Mouse (Mus musculus): ENCODE measurements around the gene Tas2r134.

Tas2r134 gene

DNA sequence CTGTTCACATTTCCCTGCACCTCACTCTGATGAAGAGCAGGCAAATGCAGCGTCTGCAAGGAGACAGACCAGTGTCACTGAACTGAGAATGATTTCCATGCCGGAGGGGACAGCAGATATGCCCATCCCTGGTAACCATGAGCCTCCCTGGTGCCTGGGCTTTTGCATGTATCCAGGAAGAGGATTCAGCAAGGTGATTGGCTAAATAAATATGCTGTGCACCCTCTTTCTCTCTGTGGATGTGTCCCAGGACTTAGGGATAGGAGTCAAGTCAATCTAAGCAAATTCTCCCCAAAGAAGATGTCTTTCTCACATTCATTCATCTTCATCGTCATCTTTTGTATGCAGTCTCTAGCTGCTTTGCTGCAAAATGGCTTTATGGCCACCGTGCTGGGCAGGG lies at the start of gene Tas2r134:
TSS of gene Tas2r134 (plus strand) at position 301 of the 400 bp plus-strand sequence.
- no peak for DNase-seq

GRCm38 (mm10) chr2:51579767-51580166 lies 47.5 kb upstream of the Tas2r134 start:
- no peak for DNase-seq

DNA sequence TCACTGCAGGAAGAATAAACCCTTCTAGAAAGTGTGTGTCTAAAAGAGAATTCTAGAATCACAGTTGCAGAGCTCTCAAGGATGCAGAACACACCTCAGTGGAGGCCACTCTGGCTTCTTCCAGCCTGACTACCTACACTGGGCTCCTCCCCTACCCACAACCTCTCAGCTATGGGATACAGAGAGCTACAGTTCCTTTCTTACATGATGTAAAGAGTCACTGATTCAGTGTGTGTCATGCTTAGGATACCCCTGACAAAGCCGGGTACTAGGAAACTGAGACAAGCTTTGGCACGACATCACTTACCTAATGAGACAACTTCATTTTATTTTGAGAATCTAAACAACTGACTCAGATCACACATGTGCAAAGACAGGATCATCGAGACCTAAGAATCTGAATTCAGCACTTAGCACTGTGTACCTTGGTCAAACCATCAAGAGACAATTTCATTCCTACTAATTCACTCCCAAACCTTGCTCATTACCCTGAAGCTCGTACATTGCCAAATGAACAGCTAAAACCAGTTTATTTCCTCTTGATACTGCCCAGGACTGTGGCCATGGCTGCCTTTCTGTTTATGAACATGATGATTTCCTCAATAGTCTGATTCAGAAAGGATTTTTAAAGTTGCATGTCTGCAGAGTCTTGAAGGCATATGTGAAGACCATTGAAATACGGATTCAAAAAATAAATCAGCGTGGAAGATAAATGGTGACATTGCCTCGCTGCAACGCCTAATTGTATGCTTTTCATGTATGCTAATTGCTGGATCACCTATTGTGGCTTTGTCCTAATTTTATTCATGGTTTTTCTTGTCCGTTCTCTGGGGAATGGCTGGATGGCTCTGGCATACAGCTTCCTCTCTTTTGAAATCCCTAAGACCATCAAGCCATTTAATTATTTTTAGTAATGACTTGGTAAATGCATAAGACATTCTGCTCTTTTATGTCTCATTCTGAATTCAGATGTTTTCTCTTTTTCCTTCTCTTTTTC lies 43.0 kb upstream of the Tas2r134 start:
- no peak for DNase-seq

- no peak for DNase-seq
Observed at GRCm38 (mm10) chr2:51588336-51588735, 39.0 kb upstream of the Tas2r134 start.

- no peak for DNase-seq
Observed at GRCm38 (mm10) chr2:51588895-51589294, 38.4 kb upstream of the Tas2r134 start.

DNA sequence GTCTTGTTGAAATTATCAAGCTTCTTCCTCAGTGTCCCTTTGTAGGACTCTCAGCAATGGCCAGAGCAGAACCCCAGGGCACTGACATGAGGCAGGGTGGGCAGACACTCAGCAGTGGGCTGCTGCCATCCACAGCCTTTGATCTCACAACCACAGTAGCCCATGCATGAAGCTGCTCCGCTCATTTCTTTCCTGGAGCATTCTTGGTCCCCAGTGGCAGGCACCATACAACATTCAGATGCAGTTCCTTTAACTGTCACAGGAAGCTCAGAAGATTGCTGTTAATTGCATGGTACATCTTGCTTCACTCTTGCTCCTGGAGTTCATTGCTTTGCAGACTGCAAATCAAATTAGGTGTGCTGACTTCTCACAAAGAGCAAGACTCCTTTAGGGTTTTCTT lies 37.7 kb upstream of the Tas2r134 start:
- DNase-seq, result no peak

GRCm38 (mm10) chr2:51590308-51590707 lies 37.0 kb upstream of the Tas2r134 start:
- no peak for DNase-seq

- DNase-seq, result no peak
Observed at GRCm38 (mm10) chr2:51592157-51592556, 35.2 kb upstream of the Tas2r134 start.

DNA sequence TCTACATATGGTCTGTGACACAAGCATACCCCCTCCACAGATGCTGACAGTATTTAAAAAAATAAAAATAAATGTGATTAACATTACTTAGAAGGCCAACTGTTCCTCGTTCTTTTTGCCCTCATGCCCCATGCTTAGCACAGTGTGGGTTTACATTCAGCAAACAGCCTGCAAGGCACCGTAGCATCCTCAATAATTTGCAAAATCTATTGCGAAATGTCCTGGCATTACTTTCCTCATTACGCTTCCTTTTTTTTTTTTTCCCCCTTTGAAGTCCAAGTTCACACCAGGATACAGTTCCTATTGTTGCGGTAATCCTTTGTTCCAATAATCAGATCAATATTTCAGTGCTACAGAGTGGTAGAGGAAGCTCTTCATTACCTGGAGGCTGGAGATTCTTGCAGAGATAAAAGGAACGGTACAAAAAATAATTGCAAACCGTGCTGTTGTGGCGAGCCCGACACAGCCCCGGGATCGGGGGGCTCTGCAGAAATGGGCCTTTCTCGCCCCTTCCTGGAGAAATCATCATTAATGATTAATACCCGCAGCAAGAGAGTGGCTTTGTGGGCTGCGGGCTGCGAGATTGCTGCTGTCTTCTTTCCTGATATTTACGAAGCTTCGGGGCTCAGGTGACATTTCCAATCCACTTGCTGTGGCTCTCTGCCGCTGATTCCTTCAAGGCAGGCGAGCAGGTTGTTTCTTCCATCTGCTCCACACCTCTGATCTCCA lies 27.7 kb upstream of the Tas2r134 start:
- no peak for DNase-seq

DNA sequence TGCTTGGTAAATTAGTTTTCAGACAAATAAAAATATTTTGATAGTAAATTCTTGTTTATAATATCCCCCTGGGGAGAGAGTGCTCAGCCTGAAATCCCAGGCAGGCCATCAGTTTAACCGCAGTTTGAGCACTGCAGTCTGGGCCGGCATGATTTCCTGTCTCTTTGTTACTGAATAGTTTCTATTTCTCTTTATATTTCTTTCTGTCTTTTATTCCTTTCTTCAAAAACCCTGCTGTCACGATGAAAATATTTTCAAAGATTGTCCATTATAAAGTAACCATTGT lies 27.2 kb upstream of the Tas2r134 start:
- DNase-seq, result no peak

DNA sequence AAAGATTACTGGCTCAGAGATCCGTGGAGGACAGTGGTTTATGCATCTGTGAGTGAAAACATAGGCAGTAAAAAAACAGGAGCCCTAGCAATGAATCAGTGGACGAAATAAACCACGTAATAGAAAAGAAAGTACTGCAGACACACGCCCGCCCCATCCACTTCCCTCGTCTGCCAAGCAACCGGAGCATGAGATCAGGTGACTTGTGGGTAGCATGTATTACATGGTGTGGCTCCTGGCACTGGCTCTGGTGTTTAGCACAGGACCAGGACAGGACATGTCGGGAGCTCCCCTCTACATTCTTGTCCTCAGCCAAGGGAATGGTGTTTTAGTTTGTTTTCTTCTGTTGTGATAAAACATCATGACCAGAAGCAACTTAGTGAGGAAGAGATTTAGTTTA lies 26.4 kb upstream of the Tas2r134 start:
- DNase-seq, result no peak

DNA sequence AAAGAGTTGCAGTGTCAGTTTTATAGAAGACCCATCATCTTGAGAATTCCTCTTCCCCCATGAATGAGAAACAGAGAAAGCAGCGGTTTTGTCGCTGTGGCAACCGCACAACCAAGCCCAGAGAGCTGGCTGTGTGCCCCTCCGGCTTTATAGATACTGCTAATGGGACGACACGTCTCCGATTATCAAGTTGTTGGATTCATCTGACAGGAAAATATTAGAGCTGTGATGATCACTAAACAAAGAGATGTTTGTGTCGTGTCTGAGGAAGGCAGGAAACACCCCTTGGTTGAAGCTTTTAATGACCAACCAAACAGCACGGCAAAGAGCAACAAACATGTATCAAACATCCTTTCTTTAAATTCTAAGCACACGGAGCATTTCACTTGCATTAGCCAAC lies 17.0 kb upstream of the Tas2r134 start:
- DNase-seq, result no peak

DNA sequence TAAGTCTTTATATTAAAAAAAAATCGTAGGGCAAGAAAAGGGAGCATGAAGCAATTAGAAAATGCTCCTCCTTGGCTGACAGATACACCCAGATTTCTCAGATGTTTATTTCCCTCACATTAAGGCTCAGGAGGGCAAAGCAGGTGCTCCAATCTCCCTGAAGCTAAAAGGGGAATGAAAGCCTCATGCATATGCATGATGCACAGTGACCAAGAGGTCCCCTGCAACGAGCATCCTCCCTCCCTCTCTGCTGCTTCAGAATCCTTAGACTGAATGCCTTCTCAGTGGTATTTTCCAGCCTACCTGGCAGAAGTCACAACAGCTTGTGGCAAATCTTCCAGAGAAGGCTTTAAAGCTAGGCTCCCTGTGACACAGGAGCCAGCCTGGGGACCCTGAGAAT lies 16.4 kb upstream of the Tas2r134 start:
- DNase-seq, result no peak

- DNase-seq, result no peak
Observed at GRCm38 (mm10) chr2:51613716-51614115, 13.6 kb upstream of the Tas2r134 start.

DNA sequence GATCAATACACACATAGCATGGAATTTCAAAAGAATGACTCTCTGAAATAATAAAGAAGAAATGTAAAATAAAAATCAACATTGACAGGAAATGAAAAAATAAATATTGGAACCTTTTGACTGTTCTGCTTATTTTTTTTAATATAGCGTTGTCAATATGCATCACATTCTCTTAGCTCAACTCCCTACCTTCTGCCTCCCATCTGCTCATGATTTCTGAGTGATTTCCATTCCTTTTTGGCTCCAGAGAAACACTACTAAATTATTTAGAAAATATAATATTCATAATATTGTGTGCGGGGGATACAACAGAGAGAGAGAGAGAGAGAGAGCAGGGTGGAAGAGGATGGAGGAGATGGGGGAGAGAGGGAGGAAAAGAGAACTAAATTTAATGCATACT lies 5.4 kb upstream of the Tas2r134 start:
- DNase-seq, result no peak

- no peak for DNase-seq
Observed at GRCm38 (mm10) chr2:51626007-51626406, 1.3 kb upstream of the Tas2r134 start.

- DNase-seq, result no peak
Observed at GRCm38 (mm10) chr2:51631428-51631827, 4.1 kb downstream of the Tas2r134 start.

- no peak for DNase-seq
Observed at GRCm38 (mm10) chr2:51637681-51638080, 10.4 kb downstream of the Tas2r134 start.

DNA sequence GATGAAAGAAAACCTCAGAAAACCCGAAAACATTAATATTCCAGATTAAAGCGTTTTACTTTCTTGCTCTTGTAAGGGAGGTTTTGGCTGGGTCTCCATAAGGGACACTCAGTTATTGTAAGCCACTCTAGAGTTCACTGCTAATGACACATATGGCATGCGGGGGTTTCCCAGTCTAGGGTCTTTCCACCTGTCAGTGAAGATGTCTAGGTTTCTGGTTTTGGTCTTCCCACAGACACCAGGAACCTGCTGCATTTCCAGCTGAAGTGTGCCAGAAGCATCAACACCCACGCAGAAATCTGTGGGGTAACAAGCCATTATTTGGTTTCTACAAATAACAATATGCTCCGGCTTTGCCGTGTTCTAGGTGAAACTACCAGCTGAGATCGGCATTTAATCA lies 14.3 kb downstream of the Tas2r134 start:
- no peak for DNase-seq

GRCm38 (mm10) chr2:51643244-51644139 lies 16.2 kb downstream of the Tas2r134 start:
- no peak for DNase-seq

- DNase-seq, result no peak
Observed at GRCm38 (mm10) chr2:51647972-51648371, 20.7 kb downstream of the Tas2r134 start.

DNA sequence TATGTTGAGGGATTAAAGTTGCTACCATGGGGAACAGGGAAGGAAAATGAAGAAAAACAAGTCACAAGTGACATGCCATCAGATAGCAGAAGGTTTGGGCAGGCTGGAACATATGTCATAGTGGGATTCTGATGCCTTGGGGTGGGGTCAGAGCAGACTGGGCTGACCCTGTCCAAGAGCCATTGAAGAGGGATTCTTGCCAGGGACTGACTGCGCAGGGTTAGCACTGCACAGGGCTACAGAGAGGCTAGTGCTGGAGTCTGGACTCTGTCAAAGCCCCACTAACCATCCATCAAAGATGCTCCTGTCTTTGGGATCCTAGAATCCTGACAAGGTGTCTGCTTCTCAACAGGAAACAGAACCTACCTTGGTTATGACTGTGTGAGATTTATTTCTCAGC lies 22.6 kb downstream of the Tas2r134 start:
- DNase-seq, result no peak

DNA sequence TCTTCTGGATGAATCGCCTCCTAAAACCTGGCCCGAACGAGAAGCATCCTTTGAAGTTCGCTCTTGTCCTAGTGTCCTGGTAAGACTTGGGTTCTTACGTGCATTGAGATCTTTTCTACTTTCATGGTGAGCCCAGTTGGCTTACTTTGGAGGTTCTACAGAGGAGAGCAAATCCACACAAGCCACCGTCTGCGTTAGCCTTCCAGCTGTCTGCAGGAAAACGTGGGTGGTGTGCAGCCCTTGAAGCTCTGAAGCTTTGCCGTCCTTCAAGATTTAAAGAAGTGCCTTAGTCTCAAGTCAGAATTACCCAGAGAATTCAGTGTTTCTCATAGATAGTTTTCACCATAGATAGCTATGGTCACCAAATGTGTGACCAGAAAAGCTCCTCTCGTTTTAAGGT lies 24.8 kb downstream of the Tas2r134 start:
- DNase-seq, result no peak

Data from cerebellum, adult 11 months (tissue).